Mouse (Mus musculus) ES-Bruce4 (cell line): ENCODE data around the gene Surf4.
A peak's percentile ranks its signal among the peaks of the same experiment; 100 is the strongest.

Experiments used
- CTCF ChIP-seq: IDR thresholded peaks from one replicate; pipeline ENCODE4 v1.8.1; 2011; ENCODE audit warnings: low read depth, low read length
- EP300 ChIP-seq: IDR thresholded peaks from 2 replicates; pipeline ENCODE4 v1.6.1; 2011; ENCODE audit warnings: low read depth, low read length; ENCODE audit not compliant: insufficient read depth
- POLR2A ChIP-seq: IDR thresholded peaks from one replicate; pipeline ENCODE4 v1.8.1; 2011; ENCODE audit warnings: low read length; ENCODE audit not compliant: insufficient read depth

DNA sequence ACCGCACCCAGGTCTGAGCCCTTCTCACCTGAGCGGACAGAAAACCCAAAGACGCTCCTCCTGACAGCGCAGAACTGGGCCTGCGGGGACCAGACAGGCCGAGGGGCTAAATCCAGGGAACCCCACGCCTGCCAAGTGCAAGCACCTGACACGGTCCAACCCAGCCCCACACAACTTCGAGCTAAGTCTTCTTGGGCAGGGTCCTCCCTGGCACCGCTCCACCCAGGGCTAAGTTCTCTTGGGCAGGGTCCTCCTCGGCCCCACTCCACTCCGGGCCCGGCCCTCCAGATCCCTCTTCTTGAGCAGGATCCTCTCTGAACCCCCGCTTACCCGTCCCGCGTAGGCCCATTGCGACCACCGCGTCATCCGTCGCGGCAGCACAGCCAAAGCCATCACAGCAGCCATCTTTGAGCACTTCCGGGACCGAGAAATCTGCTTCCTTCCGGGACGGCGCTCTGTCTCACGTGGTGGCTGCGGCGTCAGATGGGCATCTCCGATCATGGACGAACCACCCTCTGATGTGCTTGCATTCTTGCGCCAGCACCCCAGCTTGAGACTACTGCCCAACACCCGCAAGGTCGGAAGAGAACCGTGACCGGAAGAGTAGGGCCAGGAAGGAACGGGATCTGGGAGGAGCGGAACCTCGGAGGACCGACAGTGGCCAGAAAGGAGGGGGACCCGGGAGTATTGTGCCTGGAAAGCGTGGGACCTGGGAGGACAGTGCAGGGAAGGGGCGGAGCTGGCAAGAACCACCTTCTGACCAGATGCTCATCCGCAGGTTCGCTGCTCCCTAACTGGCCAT lies 17.6 kb downstream of the Surf4 start, which contains the start of the genes Surf2 and Surf1:
- TF ChIP-seq POLR2A (peak; percentile 84), CTCF (no peak), EP300 (no peak)
